Mouse (Mus musculus) hindbrain, embryonic 14.5 days (tissue): ENCODE measurements around the gene Brd3os. TPM values are rescaled to one million over a fixed set of nuclear protein-coding genes. Genes with fewer than 3 reads are reported as not detected.

ENCODE experiments used
- ATAC-seq: fragments of 200-750 bp; cut with Nextera tagmentation; 2 replicates; pipeline ENCODE4 v1.8.0; 2017; ENCODE audit warnings: moderate number of reproducible peaks, mild to moderate bottlenecking, moderate TSS enrichment, moderate library complexity; ENCODE audit not compliant: low FRiP score
- DNase-seq: peaks from one replicate; pipeline ENCODE4 v3.0.0-alpha.2; 2015; ENCODE audit warnings: low spot score
- H3K27ac ChIP-seq: fragments of 300-500 bp; sonication (generic); 2 replicates; pipeline ENCODE4 v1.5.1; 2014; ENCODE audit warnings: mild to moderate bottlenecking, moderate library complexity
- H3K27me3 ChIP-seq: fragments of 300-500 bp; sonication (generic); 2 replicates; pipeline ENCODE4 v1.6.1; 2014; ENCODE audit warnings: mild to moderate bottlenecking, low read length, mixed read lengths; ENCODE audit not compliant: control insufficient read depth, insufficient read depth
- H3K36me3 ChIP-seq: fragments of 300-500 bp; sonication (generic); replicated peaks from 2 replicates; pipeline ENCODE4 v1.6.1; 2014; ENCODE audit not compliant: control insufficient read depth, insufficient read depth
- H3K4me1 ChIP-seq: fragments of 300-500 bp; sonication (generic); replicated peaks from 2 replicates; pipeline ENCODE4 v1.6.1; 2014; ENCODE audit warnings: antibody characterized with exemption, low read length, mixed read lengths; ENCODE audit not compliant: control insufficient read depth, insufficient read depth
- H3K4me2 ChIP-seq: fragments of 300-500 bp; sonication (generic); replicated peaks from 2 replicates; pipeline ENCODE4 v1.6.1; 2014; ENCODE audit warnings: mild to moderate bottlenecking, moderate library complexity
- H3K4me3 ChIP-seq: fragments of 300-500 bp; sonication (generic); replicated peaks from 2 replicates; pipeline ENCODE4 v1.5.1; 2014; ENCODE audit warnings: mild to moderate bottlenecking, low read length
- H3K9ac ChIP-seq: fragments of 300-500 bp; sonication (generic); 2 replicates; pipeline ENCODE4 v1.6.1; 2014
- H3K9me3 ChIP-seq: fragments of 300-500 bp; sonication (generic); 2 replicates; pipeline ENCODE4 v1.6.1; 2016; ENCODE audit warnings: low read length; ENCODE audit not compliant: control insufficient read depth
- WGBS: fragments of 180-500 bp; shearing (Covaris S2); extraction: QIAGEN DNeasy Blood & Tissue Kit; methylation state at CpG from one replicate; pipeline ENCODE4 v1.1.7; 2014; 5-methylcytosine and 5-hydroxymethylcytosine counted together
- polyA plus RNA-seq: library from polyadenylated mRNA; unstranded; fragments of >200 nt; fragmentation: Nextera tagmentation; extraction: Ambion mirVana; gene quantifications from 2 replicates; pipeline ENCODE4 v1.2.1, GENCODE M21; 2014

Brd3os gene
- 43.8 and 45.9 TPM in 2 replicates for polyA plus RNA-seq

DNA sequence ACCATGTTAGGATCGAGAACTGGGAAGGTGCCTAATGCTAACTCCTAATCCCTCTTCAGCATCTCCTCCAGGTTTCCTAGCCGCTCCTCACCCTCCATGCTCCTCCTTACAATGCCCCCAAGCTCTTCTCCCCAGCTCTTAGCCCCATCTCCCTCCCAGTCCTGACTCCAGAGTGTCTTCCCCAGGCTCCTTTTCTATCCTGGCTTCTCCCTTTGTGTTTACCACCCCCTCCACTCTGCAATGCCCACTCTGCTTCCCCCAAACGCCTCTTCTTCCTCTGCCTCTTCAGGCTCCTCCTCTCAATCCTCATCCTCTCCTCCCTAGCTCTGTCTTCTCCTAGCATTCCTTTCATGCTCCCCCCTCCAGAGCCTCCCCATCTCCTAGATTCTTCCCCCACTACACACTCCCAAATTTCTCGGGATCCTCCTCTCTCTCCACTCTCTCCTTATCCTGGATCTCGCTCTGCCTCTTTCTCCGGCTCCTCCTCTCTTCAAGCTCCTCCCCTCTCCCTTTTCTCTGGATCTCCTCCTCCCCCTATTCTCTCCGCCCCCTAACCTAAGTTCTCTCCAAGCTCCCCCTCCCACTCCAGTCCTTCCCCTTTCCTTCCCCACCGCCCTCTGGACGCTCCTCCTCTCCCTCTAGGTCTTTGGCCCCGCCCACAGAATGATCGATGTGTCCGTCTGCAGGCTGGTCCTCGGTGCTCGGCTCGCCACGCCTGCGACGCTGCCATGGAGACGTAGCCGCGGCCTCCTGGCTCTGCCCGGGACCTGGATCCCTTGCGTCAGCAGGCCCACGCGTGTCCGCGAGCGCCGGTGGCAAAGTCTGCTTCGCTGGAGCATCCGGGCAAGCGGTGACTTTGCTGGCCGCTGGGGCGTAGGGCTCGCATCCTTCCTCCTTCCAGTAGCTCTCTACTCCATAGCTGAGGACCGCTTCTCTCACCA, at the start of gene Brd3os:
TSS of gene Brd3os (plus strand) at position 558 of the 941 bp plus-strand sequence.
- Histone ChIP-seq H3K4me1 (peaks cover 13% of the 10 kb centered on the region), H3K36me3 (peaks cover 33% of the 10 kb centered on the region), H3K9ac (peak within 1 kb of the TSS; percentile 88), H3K27me3 (no peaks in the 10 kb centered on the region), H3K27ac (peak within 1 kb of the TSS; percentile 86), H3K9me3 (no peaks in the 10 kb centered on the region), H3K4me2 (peak within 1 kb of the TSS; percentile 79), H3K4me3 (peak within 1 kb of the TSS; percentile 72)
- ATAC-seq = peak; percentile 92
- peak; percentile 98 for DNase-seq
- 1% methylated on average over 36 of the region's 36 CpGs for WGBS

DNA sequence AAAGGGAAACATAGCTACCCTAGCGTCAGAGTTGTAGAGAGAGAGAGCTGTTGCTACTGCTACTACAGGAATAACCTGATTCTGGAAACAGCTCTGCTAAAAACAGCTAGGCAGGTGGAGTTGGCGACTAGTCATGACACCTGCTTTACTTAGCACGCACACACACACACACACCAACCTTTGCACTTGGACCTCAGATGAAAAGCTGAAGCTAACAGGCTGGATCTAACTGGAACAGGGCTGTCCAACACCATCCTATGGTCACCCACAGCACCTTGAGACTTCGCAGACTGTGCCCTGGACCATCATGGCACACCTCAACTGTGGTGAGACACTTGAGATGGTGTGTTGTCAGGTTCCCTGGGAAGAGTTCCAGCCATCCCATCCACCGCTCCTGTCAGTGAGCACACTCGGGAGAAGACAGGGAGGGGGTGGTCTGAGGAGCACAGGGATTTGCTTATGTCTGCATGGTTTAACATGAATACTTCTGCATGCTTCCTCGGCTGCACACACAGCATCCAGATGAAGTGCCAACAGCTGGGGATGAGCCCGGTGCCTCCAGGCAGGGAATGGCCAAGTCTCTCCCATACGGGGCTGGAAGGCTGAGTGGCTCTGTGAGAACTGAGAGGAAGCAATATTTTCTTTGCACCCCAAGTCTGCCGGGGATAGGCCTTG, 47.8 kb upstream of the Brd3os start:
- H3K4me3 ChIP-seq = no peak overlapping the region
- WGBS = 52% methylated on average over 10 of the region's 10 CpGs
- no peaks in the 10 kb centered on the region for H3K36me3 ChIP-seq
- no peak overlapping the region for H3K9ac ChIP-seq
- no peak overlapping the region for H3K4me2 ChIP-seq
- peak; percentile 25; the same call in 1 of the 2 replicates for ATAC-seq
- no peak for DNase-seq
- no peak overlapping the region for H3K27ac ChIP-seq
- peaks cover 57% of the 10 kb centered on the region for H3K4me1 ChIP-seq
- H3K9me3 ChIP-seq = no peaks in the 10 kb centered on the region
- H3K27me3 ChIP-seq = no peaks in the 10 kb centered on the region

DNA sequence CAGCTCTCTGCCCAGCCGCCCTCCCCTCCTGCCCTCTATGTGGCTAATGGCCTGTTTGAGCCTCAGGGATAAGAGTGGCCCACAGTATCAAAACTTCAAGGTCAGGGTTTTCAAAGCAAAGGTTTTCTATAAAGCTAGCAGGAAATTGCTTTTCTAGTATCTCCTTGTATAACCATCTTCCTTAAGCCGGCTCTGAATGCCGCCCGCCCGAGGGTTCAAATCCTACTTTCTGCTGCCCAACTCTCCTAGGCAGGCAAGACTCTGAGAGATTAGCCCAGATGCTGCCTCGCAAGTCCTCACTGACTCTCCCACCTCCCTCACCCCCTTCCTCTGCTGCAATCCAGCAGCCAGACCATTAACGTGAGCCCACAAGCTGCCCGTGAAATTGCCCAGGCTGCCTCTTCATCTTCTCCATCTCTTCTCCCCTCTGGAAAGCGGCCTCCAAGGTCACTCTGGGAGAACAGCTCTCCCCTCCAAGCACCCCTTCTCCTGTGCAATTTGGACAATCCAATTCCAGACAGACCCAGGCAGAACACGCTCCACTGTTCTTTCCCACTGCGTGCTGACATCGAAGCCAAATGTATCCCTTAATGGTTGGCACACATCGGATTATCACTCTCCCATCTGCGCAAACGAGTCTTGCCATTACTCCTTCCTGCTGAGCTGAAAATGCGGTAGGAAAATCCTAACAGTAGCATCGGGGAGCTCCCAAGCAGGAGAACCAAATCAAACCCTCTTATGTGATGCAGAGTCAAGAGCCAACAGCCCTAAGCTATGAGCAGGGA, 45.3 kb upstream of the Brd3os start:
- no peaks in the 10 kb centered on the region; the same call in 1 of the 2 replicates for H3K9me3 ChIP-seq
- peak overlapping the region; percentile 58 for H3K27ac ChIP-seq
- no peaks in the 10 kb centered on the region for H3K36me3 ChIP-seq
- WGBS = 59% methylated on average over 17 of the region's 17 CpGs
- H3K9ac ChIP-seq = no peak overlapping the region
- ATAC-seq (peak; percentile 61; the same call in 1 of the 2 replicates), DNase-seq (no peak)
- H3K4me1 ChIP-seq = peaks cover 37% of the 10 kb centered on the region
- H3K4me2 ChIP-seq = no peak overlapping the region
- no peaks in the 10 kb centered on the region for H3K27me3 ChIP-seq
- no peak overlapping the region for H3K4me3 ChIP-seq

DNA sequence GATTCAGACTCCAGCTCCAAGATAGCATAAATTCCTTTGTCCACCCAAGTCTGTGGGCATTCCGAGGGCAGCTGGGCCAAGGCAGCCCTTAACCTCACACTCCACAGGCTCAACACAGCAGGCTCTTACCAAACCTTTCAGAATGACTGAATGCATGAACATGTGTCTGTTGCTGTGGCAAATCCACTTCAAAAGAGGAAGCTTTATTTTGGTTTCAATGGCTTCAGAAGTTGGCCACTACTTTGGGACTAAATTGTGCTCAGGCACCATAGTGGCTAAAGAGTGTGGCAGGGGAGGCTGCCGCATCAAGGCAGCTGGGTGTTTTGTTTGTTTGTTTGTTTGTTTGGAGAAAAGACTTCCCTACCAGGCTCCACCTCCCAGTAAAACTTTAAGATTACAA, 42.0 kb upstream of the Brd3os start:
- no peak overlapping the region for H3K4me3 ChIP-seq
- WGBS = 96% methylated on average over 2 of the region's 2 CpGs

DNA sequence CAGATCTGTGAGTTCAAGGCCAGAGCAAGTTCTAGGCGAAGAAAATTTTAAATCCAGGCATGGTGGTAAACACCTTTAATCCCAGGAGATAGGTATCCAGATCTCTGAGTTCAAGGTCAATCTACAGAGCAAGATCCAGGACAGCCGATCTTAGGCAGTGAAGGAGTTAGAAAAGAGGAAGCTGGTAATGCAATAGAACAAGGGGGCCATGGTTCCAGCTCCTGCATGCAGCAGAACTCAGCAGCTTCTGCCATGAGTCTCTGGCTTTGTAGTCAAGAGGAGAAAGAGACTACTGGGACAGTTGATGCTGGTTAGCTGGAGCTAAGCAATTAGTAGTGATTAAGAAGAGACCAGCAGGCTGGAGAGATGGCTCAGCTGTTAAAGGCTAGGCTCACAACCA, 40.6 kb upstream of the Brd3os start:
- Histone ChIP-seq H3K4me3 (no peak overlapping the region), H3K4me2 (no peak overlapping the region), H3K36me3 (no peaks in the 10 kb centered on the region), H3K9ac (no peak overlapping the region), H3K4me1 (peaks cover 28% of the 10 kb centered on the region), H3K9me3 (no peaks in the 10 kb centered on the region; the same call in 1 of the 2 replicates), H3K27ac (no peak overlapping the region), H3K27me3 (no peaks in the 10 kb centered on the region)
- ATAC-seq = no peak
- no peak for DNase-seq
- WGBS = 88% methylated on average over 2 of the region's 2 CpGs

More for the DNA sequence above, 42.0 kb upstream of the Brd3os start:
- DNase-seq (no peak), ATAC-seq (no peak)
- Histone ChIP-seq H3K27ac (no peak overlapping the region), H3K36me3 (no peaks in the 10 kb centered on the region), H3K4me1 (peaks cover 34% of the 10 kb centered on the region), H3K9me3 (no peaks in the 10 kb centered on the region; the same call in 1 of the 2 replicates), H3K27me3 (no peaks in the 10 kb centered on the region), H3K9ac (no peak overlapping the region), H3K4me2 (no peak overlapping the region)

DNA sequence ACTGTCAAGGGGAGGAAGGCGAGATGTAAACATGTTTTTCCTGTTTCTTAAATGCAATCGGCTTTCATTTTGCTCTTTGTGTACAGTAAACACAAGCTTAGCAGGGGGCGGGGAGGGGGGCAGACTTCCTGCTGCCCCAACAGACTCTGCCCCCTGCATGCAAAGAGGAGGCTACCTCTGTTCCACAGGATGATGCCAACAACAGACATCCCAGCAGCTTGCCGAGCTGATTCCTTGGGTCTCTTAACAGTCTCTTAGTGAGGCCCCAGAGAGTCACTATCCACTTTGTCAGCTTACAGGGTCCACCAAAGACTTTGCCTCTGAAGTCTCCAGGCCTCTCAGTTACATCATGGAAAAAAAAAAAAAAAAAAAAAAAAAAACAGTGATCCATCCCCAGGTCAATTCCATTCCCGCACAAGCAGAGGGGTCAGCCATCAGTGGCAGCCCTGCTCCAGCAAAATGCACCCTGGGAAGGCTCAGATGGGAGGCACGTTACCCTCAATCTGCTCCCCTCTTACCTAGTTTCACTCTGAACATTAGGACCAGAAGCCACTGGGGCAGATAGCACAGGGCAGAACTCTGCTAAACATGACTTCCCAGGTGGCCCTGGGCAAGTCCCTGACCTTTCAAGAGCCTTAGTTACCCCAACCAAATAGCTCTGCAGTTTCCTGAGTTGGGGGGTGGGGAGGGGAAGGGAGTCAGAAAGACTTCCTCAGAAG, 37.6 kb upstream of the Brd3os start:
- no peak overlapping the region for H3K27ac ChIP-seq
- H3K9ac ChIP-seq = 0 out of 2 replicates have a peak overlapping the region, but pooled peaks have one; percentile 4
- H3K4me1 ChIP-seq = peaks cover 29% of the 10 kb centered on the region
- DNase-seq = no peak
- no peak overlapping the region for H3K4me3 ChIP-seq
- no peaks in the 10 kb centered on the region for H3K27me3 ChIP-seq
- WGBS = 36% methylated on average over 6 of the region's 6 CpGs
- no peak for ATAC-seq
- no peaks in the 10 kb centered on the region for H3K36me3 ChIP-seq
- no peak overlapping the region for H3K4me2 ChIP-seq
- no peaks in the 10 kb centered on the region; the same call in 1 of the 2 replicates for H3K9me3 ChIP-seq

DNA sequence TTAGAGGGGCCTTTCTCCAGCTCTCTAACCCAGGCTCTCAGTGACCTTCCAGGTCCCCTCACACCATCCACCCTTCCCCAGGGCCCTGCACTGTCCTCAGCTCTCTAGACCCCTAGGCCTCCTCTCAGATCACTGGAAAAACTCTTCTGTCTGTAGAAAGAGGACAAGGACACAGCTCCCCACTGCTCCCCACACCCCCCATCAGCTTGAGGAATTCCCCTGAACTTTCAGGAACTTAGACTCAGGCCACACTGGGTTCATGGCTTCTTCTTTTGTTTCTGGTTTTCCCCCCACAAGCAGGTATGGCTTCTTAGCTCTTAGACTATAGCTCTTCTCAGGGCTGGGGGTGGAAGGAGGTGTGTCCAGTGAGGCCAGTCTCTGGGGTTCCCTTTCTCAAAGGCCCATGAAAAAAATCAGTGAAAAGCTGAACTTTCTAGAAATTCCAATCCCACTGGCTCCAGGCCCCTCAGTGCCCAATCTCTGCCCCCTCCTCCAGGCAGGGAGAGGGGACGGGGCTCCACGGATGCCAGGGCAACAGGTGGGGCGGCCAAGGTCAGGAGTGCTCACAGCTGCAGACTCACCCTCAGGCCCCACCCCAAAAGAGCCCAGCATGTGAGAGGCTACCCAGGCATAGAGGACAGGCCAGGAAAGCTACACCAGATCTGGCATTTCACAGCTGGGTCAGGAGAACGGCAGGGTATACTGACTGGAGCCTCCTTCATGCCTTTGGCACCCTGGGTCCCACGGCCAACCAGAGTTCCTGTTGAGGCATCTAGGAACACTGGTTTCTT, 36.8 kb upstream of the Brd3os start:
- Histone ChIP-seq H3K4me3 (no peak overlapping the region), H3K4me2 (no peak overlapping the region), H3K36me3 (no peaks in the 10 kb centered on the region), H3K27ac (no peak overlapping the region), H3K27me3 (no peaks in the 10 kb centered on the region), H3K9ac (0 out of 2 replicates have a peak overlapping the region, but pooled peaks have one; percentile 4), H3K9me3 (no peaks in the 10 kb centered on the region), H3K4me1 (peaks cover 29% of the 10 kb centered on the region)
- DNase-seq (no peak), ATAC-seq (no peak)
- WGBS = 54% methylated on average over 5 of the region's 5 CpGs

DNA sequence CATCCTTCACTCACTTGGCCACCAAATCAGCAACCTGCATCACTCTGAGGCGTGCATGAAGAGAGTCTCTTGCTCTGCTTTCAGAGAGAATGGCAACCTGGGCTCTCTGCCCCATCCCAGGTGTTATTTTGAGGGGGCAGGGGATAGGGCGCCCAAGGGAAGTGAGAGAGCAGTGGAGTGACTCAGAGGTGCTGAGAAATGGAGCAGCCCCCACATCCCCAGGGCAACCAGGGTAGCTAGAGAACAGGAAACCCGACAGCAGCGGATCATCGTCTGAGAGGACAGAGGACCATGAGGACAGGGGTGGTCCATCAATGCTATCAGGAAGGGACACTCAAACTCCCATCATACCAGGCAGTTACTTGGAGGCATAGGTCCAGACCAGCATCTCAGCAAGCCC, 35.2 kb upstream of the Brd3os start:
- Histone ChIP-seq H3K4me2 (no peak overlapping the region), H3K9me3 (no peaks in the 10 kb centered on the region), H3K4me1 (peaks cover 39% of the 10 kb centered on the region), H3K27ac (no peak overlapping the region), H3K36me3 (no peaks in the 10 kb centered on the region), H3K9ac (no peak overlapping the region), H3K27me3 (no peaks in the 10 kb centered on the region), H3K4me3 (no peak overlapping the region)
- no peak for ATAC-seq
- WGBS = 82% methylated on average over 5 of the region's 5 CpGs
- no peak for DNase-seq
